Mouse (Mus musculus) forebrain, embryonic 11.5 days (tissue): ENCODE data around the gene Krt86. TPM values are rescaled to one million over a fixed set of nuclear protein-coding genes. Genes with fewer than 3 reads are reported as not detected.

Experiments
- polyA plus RNA-seq: library from polyadenylated mRNA; unstranded; fragments of >200 nt; fragmentation: Nextera tagmentation; extraction: Ambion mirVana; gene quantifications from 2 replicates; pipeline ENCODE4 v1.2.1, GENCODE M21; 2014

Krt86 gene
- polyA plus RNA-seq, 1 experiment from 2014 or later: not detected

Other genes with a start within 250 kb of the Krt86 start
- 4.6 and 5.6 TPM in 2 replicates for gene Grasp, start 249.3 kb upstream of the Krt86 start, polyA plus RNA-seq
- 2.6 and 2.7 TPM in 2 replicates for gene Nr4a1, start 219.2 kb upstream of the Krt86 start, polyA plus RNA-seq
- gene Atg101, start 189.2 kb upstream of the Krt86 start, polyA plus RNA-seq: 62.1 and 65.7 TPM in 2 replicates
- 0.21 and 0.71 TPM in 2 replicates for gene 6030408B16Rik, start 180.3 kb upstream of the Krt86 start, polyA plus RNA-seq
- not detected in 2 replicates for gene Krt80, start 103.3 kb upstream of the Krt86 start, polyA plus RNA-seq
- gene Krt7, start 62.4 kb upstream of the Krt86 start, polyA plus RNA-seq: 6.8 and 9.3 TPM in 2 replicates
- gene Krt87, start 34.7 kb upstream of the Krt86 start, polyA plus RNA-seq: 0.12 TPM in 1 of 2 replicates, not detected in the other
- not detected in 2 replicates for gene Krt88, start 25.7 kb upstream of the Krt86 start, polyA plus RNA-seq
- gene Krt81, start 9.7 kb upstream of the Krt86 start, polyA plus RNA-seq: not detected in 2 replicates
- 0.27 TPM in 1 of 2 replicates, not detected in the other for gene Krt83, start 18.0 kb downstream of the Krt86 start, polyA plus RNA-seq
- gene Gm49425, start 43.8 kb downstream of the Krt86 start, polyA plus RNA-seq: not detected in 2 replicates
- not detected in 2 replicates for gene Krt84, start 59.3 kb downstream of the Krt86 start, polyA plus RNA-seq
- gene Krt82, start 77.2 kb downstream of the Krt86 start, polyA plus RNA-seq: not detected in 2 replicates
- gene Krt90, start 89.5 kb downstream of the Krt86 start, polyA plus RNA-seq: 0.21 and 0.41 TPM in 2 replicates
- not detected in 2 replicates for gene Krt75, start 100.4 kb downstream of the Krt86 start, polyA plus RNA-seq
- gene Gm5414, start 154.7 kb downstream of the Krt86 start, polyA plus RNA-seq: not detected in 2 replicates
- gene Gm5478, start 173.9 kb downstream of the Krt86 start, polyA plus RNA-seq: not detected in 2 replicates
- gene Krt6b, start 206.8 kb downstream of the Krt86 start, polyA plus RNA-seq: not detected in 2 replicates
- not detected in 2 replicates for gene Krt6a, start 220.8 kb downstream of the Krt86 start, polyA plus RNA-seq
- gene Krt5, start 239.4 kb downstream of the Krt86 start, polyA plus RNA-seq: 0.57 and 0.67 TPM in 2 replicates